Mouse (Mus musculus): ENCODE results near the gene Snx30.

DNA sequence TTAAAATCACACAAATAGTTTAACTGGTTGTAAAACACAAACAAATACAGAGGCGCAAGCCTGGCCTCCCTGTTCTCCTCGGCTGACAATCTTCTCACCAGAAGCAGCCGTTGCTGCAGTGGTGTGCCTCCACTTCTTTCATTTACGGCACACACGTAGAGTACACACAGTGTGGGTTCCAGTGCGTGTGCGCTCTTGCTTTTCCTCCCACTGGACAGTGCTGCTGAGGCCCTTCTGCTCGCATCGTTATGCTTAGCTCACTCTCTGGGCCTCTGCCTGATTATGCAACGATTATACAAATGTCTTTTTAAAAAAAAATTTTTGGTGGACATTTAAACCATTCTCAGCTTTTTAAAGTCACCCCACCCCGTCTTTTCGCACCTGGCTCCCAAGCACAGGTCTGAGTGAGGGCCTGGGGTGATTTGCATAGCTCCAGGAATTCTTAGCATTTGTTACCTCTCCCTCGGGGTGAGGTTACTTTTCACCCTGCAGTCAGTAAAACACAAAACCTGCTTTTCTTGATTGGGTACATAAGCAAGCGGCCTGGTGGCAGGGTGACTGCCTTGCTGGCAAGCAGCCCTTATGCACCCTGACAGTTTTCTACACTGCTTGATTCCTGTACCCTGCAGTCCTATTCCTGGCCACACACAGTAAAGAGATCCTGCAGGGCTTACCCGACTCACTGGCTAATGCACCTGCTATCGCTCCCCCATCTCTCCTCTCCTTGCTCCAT, 54.2 kb downstream of the Snx30 start:
- TF ChIP-seq POLR2A (IDR thresholded peaks at IDR 0.05; ENCODE audit: extremely low read depth, insufficient read depth, low read length): no peak
- TF ChIP-seq CTCF (IDR thresholded peaks at IDR 0.05; ENCODE audit: extremely low read depth, insufficient read depth, low read length): no peak

Measured in cortical plate, adult 2 months (tissue).